Mouse (Mus musculus) cerebellum, adult 11 months (tissue): ENCODE measurements around the gene Ifngr1.
A peak's percentile ranks its signal among the peaks of the same experiment; 100 is the strongest.

Source experiments
- DNase-seq: peaks from one replicate; pipeline ENCODE4 v3.0.0; 2022

Gene Ifngr1

GRCm38 (mm10) chr10:19591641-19592441 lies at the start of gene Ifngr1:
Ifngr1 (plus strand) TSS chr10:19591949.
- DNase-seq: peak; percentile 99

- DNase-seq: no peak
These were observed 44.9 kb upstream of the Ifngr1 start for GRCm38 (mm10) chr10:19546825-19547224.

- no peak for DNase-seq
These were observed 43.7 kb upstream of the Ifngr1 start for GRCm38 (mm10) chr10:19548016-19548415.

GRCm38 (mm10) chr10:19548491-19548890 lies 43.3 kb upstream of the Ifngr1 start:
- DNase-seq: no peak

- no peak for DNase-seq
These were observed 40.2 kb upstream of the Ifngr1 start for GRCm38 (mm10) chr10:19551585-19551984.

- DNase-seq: no peak
These were observed 37.9 kb upstream of the Ifngr1 start for GRCm38 (mm10) chr10:19553857-19554256.

GRCm38 (mm10) chr10:19557696-19558095 lies 34.1 kb upstream of the Ifngr1 start:
- no peak for DNase-seq

GRCm38 (mm10) chr10:19559565-19560165 lies 32.1 kb upstream of the Ifngr1 start:
- no peak for DNase-seq

- DNase-seq: no peak
These were observed 29.2 kb upstream of the Ifngr1 start for GRCm38 (mm10) chr10:19562598-19562997.

GRCm38 (mm10) chr10:19563443-19563861 lies 28.3 kb upstream of the Ifngr1 start:
- DNase-seq: no peak

GRCm38 (mm10) chr10:19567481-19567880 lies 24.3 kb upstream of the Ifngr1 start:
- no peak for DNase-seq

- DNase-seq: no peak
These were observed 21.5 kb upstream of the Ifngr1 start for GRCm38 (mm10) chr10:19570288-19570687.

GRCm38 (mm10) chr10:19570716-19571115 lies 21.0 kb upstream of the Ifngr1 start:
- DNase-seq: no peak

- no peak for DNase-seq
These were observed 14.2 kb upstream of the Ifngr1 start for GRCm38 (mm10) chr10:19577571-19577970.

- no peak for DNase-seq
These were observed 13.7 kb upstream of the Ifngr1 start for GRCm38 (mm10) chr10:19578001-19578400.

- DNase-seq: no peak
These were observed 13.3 kb upstream of the Ifngr1 start for GRCm38 (mm10) chr10:19578409-19578986.

GRCm38 (mm10) chr10:19580660-19581059 lies 11.1 kb upstream of the Ifngr1 start:
- no peak for DNase-seq

- DNase-seq: no peak
These were observed 9.7 kb upstream of the Ifngr1 start for GRCm38 (mm10) chr10:19581844-19582582.

GRCm38 (mm10) chr10:19582806-19583430 lies 8.8 kb upstream of the Ifngr1 start:
- no peak for DNase-seq

- DNase-seq: no peak
These were observed 7.7 kb upstream of the Ifngr1 start for GRCm38 (mm10) chr10:19584064-19584463.

- no peak for DNase-seq
These were observed 6.9 kb upstream of the Ifngr1 start for GRCm38 (mm10) chr10:19584846-19585245.

- DNase-seq: no peak
These were observed 5.9 kb upstream of the Ifngr1 start for GRCm38 (mm10) chr10:19585860-19586259.

GRCm38 (mm10) chr10:19587281-19587680 lies 4.5 kb upstream of the Ifngr1 start:
- no peak for DNase-seq
